Mouse (Mus musculus): ENCODE data around the gene Map6. TPM values are rescaled to one million over a fixed set of nuclear protein-coding genes. Genes with fewer than 3 reads are reported as not detected.

Map6 gene
- polyA plus RNA-seq, 1 experiment from 2014 or later = 2.8 TPM

DNA sequence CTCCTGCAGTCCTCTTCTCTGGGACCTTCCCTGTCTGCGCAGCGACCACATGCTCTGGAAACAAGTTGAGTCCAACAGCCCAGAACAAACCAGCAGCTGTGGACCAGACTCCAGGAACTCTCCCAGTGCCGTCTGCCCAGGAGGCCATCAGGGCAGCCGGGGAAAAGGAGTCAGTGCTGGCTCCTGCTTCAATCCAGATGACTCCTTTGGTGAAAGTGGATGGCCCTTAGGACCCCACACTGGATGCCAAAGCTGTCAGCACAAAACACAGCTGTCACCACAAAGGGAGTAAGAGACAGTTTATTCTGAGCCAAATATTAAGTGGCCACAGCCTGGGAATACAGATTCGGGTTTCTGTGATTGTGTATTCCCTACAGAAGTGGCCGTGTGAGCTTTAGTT is 23.7 kb downstream of the Map6 start:
- H3K4me1 ChIP-seq (replicated peaks) = peaks cover 26% of the 10 kb centered on the region
- no peak overlapping the region for H3K27ac ChIP-seq
- H3K4me3 ChIP-seq = no peak overlapping the region
- no peak overlapping the region for H3K9ac ChIP-seq
- H3K4me2 ChIP-seq = no peak overlapping the region; the same call in 1 of the 2 replicates
- no peaks in the 10 kb centered on the region for H3K36me3 ChIP-seq
- no peak for ATAC-seq (replicated peaks; ENCODE audit: insufficient number of reproducible peaks, insufficient read depth, low FRiP score, low read depth)
- no peaks in the 10 kb centered on the region for H3K9me3 ChIP-seq (replicated peaks)
- H3K27me3 ChIP-seq = no peaks in the 10 kb centered on the region
- 39% methylated on average over 6 of the region's 6 CpGs for WGBS

DNA sequence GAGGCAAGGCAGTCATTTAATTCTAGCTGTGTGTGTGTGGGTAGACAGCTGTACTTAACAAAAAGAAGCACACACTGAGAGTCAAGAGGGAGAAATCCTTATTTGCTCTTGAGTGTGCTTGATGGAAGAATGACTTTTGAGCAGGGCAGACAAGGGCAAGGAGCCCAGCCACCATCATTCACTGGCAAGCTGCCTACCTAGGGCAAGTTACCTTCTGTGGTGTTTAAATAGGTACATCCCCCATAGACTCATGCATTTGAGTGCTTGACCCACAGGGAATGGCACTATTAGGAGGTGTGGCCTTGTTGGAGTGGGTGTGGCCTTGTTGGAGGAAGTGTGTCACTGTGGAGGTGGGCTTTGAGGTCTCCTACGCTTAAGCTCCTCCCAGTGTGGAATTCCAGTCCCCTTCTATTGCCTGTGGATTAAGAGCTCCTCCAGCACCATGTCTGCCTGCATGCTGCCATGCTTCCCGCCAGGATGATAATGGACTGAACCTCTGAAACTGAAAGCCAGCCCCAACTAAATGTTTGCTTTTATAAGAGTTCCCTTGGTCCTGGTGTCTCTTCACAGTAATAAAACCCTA is 27.0 kb downstream of the Map6 start:
- peaks cover 26% of the 10 kb centered on the region for H3K4me1 ChIP-seq (replicated peaks)
- no peak overlapping the region for H3K4me3 ChIP-seq
- 88% methylated on average over 2 of the region's 2 CpGs for WGBS
- H3K9ac ChIP-seq = no peak overlapping the region
- H3K4me2 ChIP-seq = no peak overlapping the region
- no peaks in the 10 kb centered on the region for H3K27me3 ChIP-seq
- H3K9me3 ChIP-seq (replicated peaks) = no peaks in the 10 kb centered on the region
- H3K36me3 ChIP-seq = no peaks in the 10 kb centered on the region
- no peak overlapping the region for H3K27ac ChIP-seq
- ATAC-seq (replicated peaks; ENCODE audit: insufficient number of reproducible peaks, insufficient read depth, low FRiP score, low read depth) = no peak

DNA sequence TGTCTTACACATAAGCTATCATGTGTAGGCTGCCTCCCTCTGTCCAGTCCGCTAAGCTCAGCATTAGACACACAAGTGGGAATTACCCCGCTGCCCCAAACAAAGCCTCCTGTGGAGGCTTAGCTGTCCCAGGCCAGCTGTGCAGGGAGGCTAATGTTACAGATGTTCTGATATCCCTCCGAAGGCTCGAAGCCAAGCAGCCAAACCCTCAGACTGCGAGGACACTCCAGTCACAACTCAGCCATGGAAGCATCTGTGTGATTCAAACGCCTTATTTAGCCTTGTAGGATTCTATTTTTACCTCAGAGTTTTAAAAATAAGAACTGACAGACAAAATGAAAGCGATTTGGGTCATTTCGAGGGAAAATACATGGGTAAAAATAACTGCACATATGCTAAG is 27.9 kb downstream of the Map6 start:
- H3K9me3 ChIP-seq (replicated peaks) = no peaks in the 10 kb centered on the region
- H3K4me1 ChIP-seq (replicated peaks) = peaks cover 23% of the 10 kb centered on the region
- no peak overlapping the region for H3K27ac ChIP-seq
- no peak for ATAC-seq (replicated peaks; ENCODE audit: insufficient number of reproducible peaks, insufficient read depth, low FRiP score, low read depth)
- 48% methylated on average over 8 of the region's 8 CpGs for WGBS
- no peak overlapping the region for H3K4me3 ChIP-seq
- H3K4me2 ChIP-seq = no peak overlapping the region
- H3K27me3 ChIP-seq = no peaks in the 10 kb centered on the region
- no peak overlapping the region for H3K9ac ChIP-seq
- H3K36me3 ChIP-seq = no peaks in the 10 kb centered on the region

DNA sequence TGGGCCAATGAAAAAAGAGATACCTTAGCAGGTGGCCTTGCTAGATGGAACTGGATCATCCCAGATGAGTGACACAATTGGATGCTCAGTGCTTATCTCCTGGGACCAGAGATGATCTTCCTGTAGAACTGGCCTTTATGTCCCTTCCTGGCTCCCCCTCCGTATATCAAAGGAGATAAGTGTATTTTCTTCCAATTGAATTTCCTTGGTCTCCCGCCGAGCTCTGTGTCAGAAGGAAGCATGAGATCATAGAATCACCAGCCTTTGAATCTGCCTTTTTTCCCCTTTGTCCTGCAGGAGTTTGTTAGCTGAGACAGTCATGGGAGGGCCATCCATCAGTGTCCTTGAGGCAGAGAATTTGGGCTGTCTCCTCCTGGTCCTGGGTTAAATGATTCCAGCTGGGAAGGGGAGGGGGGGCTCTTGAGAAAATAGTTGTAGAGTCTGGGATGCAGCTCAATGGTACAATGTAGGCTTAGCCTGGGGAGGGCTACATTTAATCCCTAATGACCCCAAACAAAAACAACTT is 33.5 kb downstream of the Map6 start:
- H3K4me2 ChIP-seq = no peak overlapping the region
- whole genome bisulfite sequencing = 55% methylated on average over 3 of the region's 3 CpGs

DNA sequence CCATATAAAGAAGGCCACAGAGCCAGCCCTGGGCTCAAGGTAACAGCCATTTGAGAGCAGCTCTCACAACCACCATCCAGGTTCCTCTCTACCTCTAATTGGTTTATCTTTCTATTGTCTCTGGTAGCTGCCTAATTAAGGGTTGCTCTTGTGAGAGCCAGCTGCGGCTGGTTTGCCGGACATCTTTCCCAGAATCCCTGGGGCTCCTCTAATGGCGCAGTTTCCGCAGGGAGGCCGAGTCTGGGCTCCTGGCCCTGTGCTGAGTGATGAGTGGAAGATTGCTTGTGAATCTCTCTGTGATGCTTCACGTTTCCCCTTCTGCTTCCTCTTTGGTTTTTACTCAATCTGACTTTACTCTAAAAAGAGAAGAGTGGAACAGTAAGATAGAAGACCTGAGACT is 36.8 kb downstream of the Map6 start:
- no peak for ATAC-seq (replicated peaks; ENCODE audit: insufficient number of reproducible peaks, insufficient read depth, low FRiP score, low read depth)
- no peak overlapping the region for H3K4me2 ChIP-seq
- H3K4me1 ChIP-seq (replicated peaks) = peaks cover 24% of the 10 kb centered on the region
- H3K27me3 ChIP-seq = no peaks in the 10 kb centered on the region
- H3K36me3 ChIP-seq = no peaks in the 10 kb centered on the region
- H3K9ac ChIP-seq = no peak overlapping the region
- 61% methylated on average over 6 of the region's 6 CpGs for WGBS
- no peaks in the 10 kb centered on the region for H3K9me3 ChIP-seq (replicated peaks)
- H3K4me3 ChIP-seq = no peak overlapping the region
- no peak overlapping the region for H3K27ac ChIP-seq

More for the DNA sequence above, 33.5 kb downstream of the Map6 start:
- H3K4me1 ChIP-seq (replicated peaks) = peaks cover 6% of the 10 kb centered on the region
- no peak overlapping the region for H3K9ac ChIP-seq
- no peak overlapping the region for H3K27ac ChIP-seq
- ATAC-seq (replicated peaks; ENCODE audit: insufficient number of reproducible peaks, insufficient read depth, low FRiP score, low read depth) = no peak
- no peaks in the 10 kb centered on the region for H3K9me3 ChIP-seq (replicated peaks)
- H3K36me3 ChIP-seq = no peaks in the 10 kb centered on the region
- H3K27me3 ChIP-seq = no peaks in the 10 kb centered on the region
- H3K4me3 ChIP-seq = no peak overlapping the region

DNA sequence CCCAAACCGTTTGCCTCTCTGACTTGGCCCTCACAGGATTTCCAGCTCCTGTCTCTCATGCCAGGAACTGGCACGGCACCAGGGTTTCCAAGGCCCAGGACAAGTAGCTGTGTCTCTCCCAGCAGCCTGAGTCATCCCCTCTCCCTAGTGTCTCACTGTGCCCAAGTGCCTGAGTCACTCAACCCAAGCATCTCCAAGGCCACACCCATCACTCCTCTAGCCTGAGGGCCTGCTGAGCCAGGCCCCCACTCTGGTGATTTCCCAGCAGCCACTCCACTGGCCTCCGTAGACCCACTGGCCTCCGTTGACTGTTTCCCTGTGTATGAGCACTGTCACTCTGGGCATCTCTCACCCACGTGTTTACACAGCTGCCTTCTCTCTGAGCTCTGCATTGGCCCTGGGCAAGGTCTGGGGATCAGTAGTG is 37.7 kb downstream of the Map6 start:
- no peak overlapping the region for H3K4me2 ChIP-seq
- H3K9me3 ChIP-seq (replicated peaks) = no peaks in the 10 kb centered on the region
- no peaks in the 10 kb centered on the region for H3K27me3 ChIP-seq
- H3K4me1 ChIP-seq (replicated peaks) = peaks cover 24% of the 10 kb centered on the region
- H3K36me3 ChIP-seq = no peaks in the 10 kb centered on the region
- 47% methylated on average over 5 of the region's 5 CpGs for WGBS
- peak; percentile 43 for ATAC-seq (replicated peaks; ENCODE audit: insufficient number of reproducible peaks, insufficient read depth, low FRiP score, low read depth)
- no peak overlapping the region for H3K27ac ChIP-seq
- no peak overlapping the region for H3K4me3 ChIP-seq
- H3K9ac ChIP-seq = no peak overlapping the region

DNA sequence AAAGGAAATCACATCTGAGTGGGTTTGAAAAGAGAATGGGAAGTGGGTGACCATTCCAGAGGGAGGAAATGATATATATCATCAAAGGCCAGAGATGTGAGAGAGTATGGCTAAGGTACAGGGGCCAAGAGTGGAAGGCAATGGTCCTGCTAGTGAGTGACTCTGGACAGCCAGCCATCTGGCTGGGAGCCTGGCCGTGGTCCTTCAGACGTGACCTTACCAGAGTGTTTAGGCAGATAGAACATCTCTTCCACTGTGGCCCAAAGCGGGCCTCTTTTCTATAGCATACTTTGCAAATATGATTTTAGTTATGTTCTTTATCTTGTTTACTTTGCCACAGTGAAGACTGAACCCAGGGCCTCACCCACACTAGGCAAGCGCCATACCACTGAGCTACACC is 38.4 kb downstream of the Map6 start:
- Histone ChIP-seq H3K27ac (no peak overlapping the region), H3K36me3 (no peaks in the 10 kb centered on the region), H3K4me3 (no peak overlapping the region), H3K4me1 (replicated peaks) (peaks cover 24% of the 10 kb centered on the region), H3K9ac (no peak overlapping the region), H3K27me3 (no peaks in the 10 kb centered on the region), H3K4me2 (no peak overlapping the region), H3K9me3 (replicated peaks) (no peaks in the 10 kb centered on the region)
- WGBS = 76% methylated on average over 4 of the region's 4 CpGs
- ATAC-seq (replicated peaks; ENCODE audit: insufficient number of reproducible peaks, insufficient read depth, low FRiP score, low read depth) = no peak

DNA sequence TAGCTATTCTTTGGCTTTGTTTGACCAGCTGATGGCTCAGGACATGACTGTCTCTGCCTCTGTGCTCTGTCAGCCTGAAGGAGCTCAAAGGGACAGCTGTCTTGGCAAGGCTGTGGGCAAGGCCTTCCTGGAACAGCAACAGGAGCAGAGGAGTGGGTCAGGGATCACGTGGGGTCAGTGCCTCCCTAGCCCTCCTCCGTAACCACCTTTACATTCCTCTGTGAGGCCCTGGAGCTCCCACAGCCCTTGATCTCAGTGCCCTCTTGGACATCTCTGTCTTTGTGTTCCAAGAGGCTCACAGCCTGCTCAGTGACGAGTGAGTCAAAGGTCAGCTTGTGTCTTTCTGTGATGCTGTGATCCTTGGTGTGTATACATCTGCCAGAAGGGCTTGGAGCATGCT is 39.4 kb downstream of the Map6 start:
- H3K9me3 ChIP-seq (replicated peaks) = no peaks in the 10 kb centered on the region
- H3K4me2 ChIP-seq = no peak overlapping the region
- no peak overlapping the region for H3K9ac ChIP-seq
- H3K27ac ChIP-seq = no peak overlapping the region
- no peak overlapping the region for H3K4me3 ChIP-seq
- H3K4me1 ChIP-seq (replicated peaks) = peaks cover 24% of the 10 kb centered on the region
- H3K27me3 ChIP-seq = no peaks in the 10 kb centered on the region
- WGBS = 51% methylated on average over 3 of the region's 3 CpGs
- ATAC-seq (replicated peaks; ENCODE audit: insufficient number of reproducible peaks, insufficient read depth, low FRiP score, low read depth) = no peak
- no peaks in the 10 kb centered on the region for H3K36me3 ChIP-seq

DNA sequence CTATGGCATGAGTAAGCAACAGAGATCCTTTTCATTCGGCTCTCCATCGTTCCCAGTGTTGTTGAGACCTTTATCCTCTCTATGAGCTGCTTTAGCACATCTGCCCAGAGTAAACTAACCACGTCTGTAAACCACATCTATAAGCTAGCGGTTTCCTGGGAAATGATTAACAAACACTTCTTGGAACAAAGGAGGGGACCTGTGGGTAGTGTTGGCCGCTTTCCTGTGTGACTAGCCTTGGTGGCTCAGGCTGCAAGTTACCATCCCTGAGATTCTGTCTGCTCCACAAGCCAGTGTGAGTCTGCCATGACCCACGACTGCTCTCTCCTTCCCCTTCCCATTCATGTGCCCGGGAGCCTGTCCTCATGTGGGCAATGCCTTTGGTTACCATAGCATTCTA is 44.2 kb downstream of the Map6 start:
- 63% methylated on average over 7 of the region's 7 CpGs for WGBS
- H3K4me3 ChIP-seq = no peak overlapping the region
- no peaks in the 10 kb centered on the region for H3K27me3 ChIP-seq
- H3K27ac ChIP-seq = no peak overlapping the region
- no peaks in the 10 kb centered on the region for H3K9me3 ChIP-seq (replicated peaks)
- H3K36me3 ChIP-seq = no peaks in the 10 kb centered on the region
- peaks cover 20% of the 10 kb centered on the region for H3K4me1 ChIP-seq (replicated peaks)
- no peak for ATAC-seq (replicated peaks; ENCODE audit: insufficient number of reproducible peaks, insufficient read depth, low FRiP score, low read depth)
- H3K9ac ChIP-seq = no peak overlapping the region
- no peak overlapping the region for H3K4me2 ChIP-seq

DNA sequence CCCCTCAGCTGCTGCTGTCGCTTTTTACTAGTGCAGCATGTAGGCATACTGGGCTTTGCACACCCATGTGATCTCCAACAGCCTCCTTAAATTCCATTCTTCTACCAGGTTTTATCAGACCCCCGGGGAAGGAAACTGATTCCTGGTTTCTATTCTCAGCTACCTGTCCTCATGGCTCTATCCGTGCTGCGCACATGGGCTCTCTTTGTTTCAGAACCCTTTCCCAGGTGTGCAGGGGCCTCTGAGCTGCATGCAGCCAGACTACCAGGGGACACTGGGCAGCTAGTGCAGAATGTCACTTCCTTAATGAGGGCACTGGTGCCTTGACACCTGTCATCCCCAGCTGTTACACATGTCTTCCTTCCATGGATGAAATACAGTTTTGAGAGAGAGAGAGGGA is 44.8 kb downstream of the Map6 start:
- H3K4me2 ChIP-seq = no peak overlapping the region
- no peak for ATAC-seq (replicated peaks; ENCODE audit: insufficient number of reproducible peaks, insufficient read depth, low FRiP score, low read depth)
- no peaks in the 10 kb centered on the region for H3K9me3 ChIP-seq (replicated peaks)
- H3K4me3 ChIP-seq = no peak overlapping the region
- H3K4me1 ChIP-seq (replicated peaks) = peaks cover 14% of the 10 kb centered on the region
- H3K36me3 ChIP-seq = no peaks in the 10 kb centered on the region
- no peak overlapping the region for H3K9ac ChIP-seq
- H3K27ac ChIP-seq = no peak overlapping the region
- H3K27me3 ChIP-seq = no peaks in the 10 kb centered on the region
- 33% methylated on average over 4 of the region's 4 CpGs for WGBS

DNA sequence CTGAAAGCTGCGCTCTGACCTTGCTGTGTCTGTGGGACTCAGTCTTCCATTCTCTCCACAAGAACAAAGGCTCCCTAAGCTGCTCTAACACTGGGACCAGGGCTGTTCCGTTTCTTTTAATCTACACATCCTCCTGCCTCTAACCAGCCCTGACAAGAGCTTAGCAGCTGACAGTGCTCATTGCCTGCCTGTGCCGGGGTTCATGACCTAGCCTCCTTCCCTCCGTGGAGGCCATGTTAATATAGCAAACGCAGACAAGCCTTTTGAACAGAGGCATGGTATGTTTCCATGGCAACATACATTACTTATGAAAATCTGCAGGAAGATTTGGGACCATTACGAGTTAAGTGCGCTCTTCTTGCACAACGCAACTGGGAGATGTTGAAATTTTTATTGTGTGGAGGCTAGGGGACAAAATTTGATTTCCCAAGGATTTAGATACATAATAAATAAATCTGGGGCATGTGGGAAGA is 45.5 kb downstream of the Map6 start:
- 58% methylated on average over 8 of the region's 8 CpGs for WGBS
- Histone ChIP-seq H3K9ac (no peak overlapping the region), H3K27ac (no peak overlapping the region), H3K4me2 (no peak overlapping the region), H3K27me3 (no peaks in the 10 kb centered on the region), H3K4me3 (no peak overlapping the region), H3K4me1 (replicated peaks) (peaks cover 9% of the 10 kb centered on the region; the same call in 1 of the 2 replicates), H3K36me3 (no peaks in the 10 kb centered on the region), H3K9me3 (replicated peaks) (no peaks in the 10 kb centered on the region)
- no peak for ATAC-seq (replicated peaks; ENCODE audit: insufficient number of reproducible peaks, insufficient read depth, low FRiP score, low read depth)

DNA sequence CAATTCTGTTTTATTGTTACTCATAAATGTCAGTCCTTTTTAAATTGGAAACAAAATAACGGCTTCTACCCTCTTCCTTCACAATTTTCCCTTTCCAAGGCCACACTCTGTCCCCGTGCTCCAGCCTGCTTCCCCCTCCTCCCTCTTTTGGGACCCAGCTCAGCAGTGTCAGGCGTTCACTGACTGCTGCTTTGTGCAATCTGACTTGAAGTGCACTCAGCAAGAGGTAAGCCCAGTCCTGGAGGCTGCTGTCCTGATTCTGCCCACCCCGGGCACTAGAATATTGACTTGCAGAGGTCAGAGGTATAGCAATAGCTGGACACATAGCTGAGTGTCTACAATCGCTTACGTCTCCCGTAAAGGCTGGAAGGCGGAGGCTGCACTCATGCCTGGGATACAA is 46.0 kb downstream of the Map6 start:
- H3K27ac ChIP-seq = no peak overlapping the region
- H3K27me3 ChIP-seq = 0 out of 2 replicates have a peak, but pooled peaks cover under 1% of the 10 kb centered on the region
- H3K9me3 ChIP-seq (replicated peaks) = no peaks in the 10 kb centered on the region
- H3K9ac ChIP-seq = no peak overlapping the region
- H3K4me3 ChIP-seq = no peak overlapping the region
- peaks cover 6% of the 10 kb centered on the region; the same call in 1 of the 2 replicates for H3K4me1 ChIP-seq (replicated peaks)
- WGBS = 75% methylated on average over 8 of the region's 8 CpGs
- H3K36me3 ChIP-seq = no peaks in the 10 kb centered on the region
- no peak overlapping the region for H3K4me2 ChIP-seq
- no peak for ATAC-seq (replicated peaks; ENCODE audit: insufficient number of reproducible peaks, insufficient read depth, low FRiP score, low read depth)

Measured in heart, embryonic 15.5 days (tissue).